Mouse (Mus musculus) C2C12 (cell line): ENCODE data around the gene Serpina3m.
"Not testable (repeated sequence)": the region's sequence is repeated elsewhere in the genome, so short reads cannot be mapped to it uniquely, and the experiment has no call there.

ENCODE experiments used
- CEBPB ChIP-seq: IDR thresholded peaks from one replicate; pipeline ENCODE4 v1.6.1; 2011; ENCODE audit warnings: low read depth, mild to moderate bottlenecking, control low read depth, moderate library complexity
- CTCF ChIP-seq: IDR thresholded peaks from one replicate; pipeline ENCODE4 v1.5.1; 2011; ENCODE audit not compliant: control insufficient read depth, insufficient read depth, insufficient read length

DNA sequence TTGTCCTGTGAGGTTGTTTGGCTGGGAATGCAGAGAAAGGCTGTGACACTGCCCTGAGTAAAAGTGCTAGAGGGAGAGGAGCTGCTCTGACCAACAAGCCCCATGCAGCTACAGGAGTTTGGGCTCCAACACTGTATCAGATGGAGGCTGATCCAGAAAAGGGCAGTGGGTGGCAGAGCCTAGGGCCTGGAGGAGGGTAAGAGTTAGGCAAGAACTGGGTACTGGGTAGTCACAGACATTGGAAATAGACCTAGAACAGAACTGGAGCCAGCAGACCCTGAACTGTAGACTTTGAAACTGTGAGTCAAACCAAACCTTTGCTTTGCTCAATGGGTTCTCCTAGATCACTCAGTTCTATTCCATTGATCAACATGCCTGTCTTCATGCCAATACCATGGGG is 1.4 kb upstream of the Serpina3m start:
- not testable (repeated sequence) for TF ChIP-seq CTCF, CEBPB
